Mouse (Mus musculus) lung, postnatal 0 days (tissue): Measurements from ENCODE around the gene Mthfd1l. TPM values are rescaled to one million over a fixed set of nuclear protein-coding genes. Genes with fewer than 3 reads are reported as not detected.
A peak's percentile ranks its signal among the peaks of the same experiment; 100 is the strongest.

Experiments
- ATAC-seq: fragments of 200-750 bp; cut with Nextera tagmentation; 2 replicates; pipeline ENCODE4 v1.8.0; 2017; ENCODE audit warnings: moderate library complexity
- DNase-seq: peaks from one replicate; pipeline ENCODE4 v3.0.0-alpha.2; 2016; ENCODE audit warnings: low spot score
- H3K27ac ChIP-seq: fragments of 300-500 bp; sonication (generic); 2 replicates; pipeline ENCODE4 v1.5.1; 2014; ENCODE audit warnings: antibody characterized with exemption, mild to moderate bottlenecking, low read length, mixed read lengths
- H3K27me3 ChIP-seq: fragments of 300-500 bp; sonication (generic); replicated peaks from 2 replicates; pipeline ENCODE4 v1.6.1; 2014; ENCODE audit warnings: low read length, mixed read lengths; ENCODE audit not compliant: insufficient read depth
- H3K36me3 ChIP-seq: fragments of 300-500 bp; sonication (generic); 2 replicates; pipeline ENCODE4 v1.6.1; 2014; ENCODE audit warnings: low read length, mixed read lengths; ENCODE audit not compliant: insufficient read depth
- H3K4me1 ChIP-seq: fragments of 300-500 bp; sonication (generic); 2 replicates; pipeline ENCODE4 v1.6.1; 2014; ENCODE audit warnings: antibody characterized with exemption, low read depth, low read length, mixed read lengths; ENCODE audit not compliant: insufficient read depth
- H3K4me2 ChIP-seq: fragments of 300-500 bp; sonication (generic); replicated peaks from 2 replicates; pipeline ENCODE4 v1.6.1; 2014; ENCODE audit warnings: low read depth, mild to moderate bottlenecking, low read length, moderate library complexity, mixed read lengths
- H3K4me3 ChIP-seq: fragments of 300-500 bp; sonication (generic); 2 replicates; pipeline ENCODE4 v1.5.1; 2014; ENCODE audit warnings: low read depth, low read length
- H3K9ac ChIP-seq: fragments of 300-500 bp; sonication (generic); replicated peaks from 2 replicates; pipeline ENCODE4 v1.6.1; 2014; ENCODE audit warnings: low read depth, mild to moderate bottlenecking
- H3K9me3 ChIP-seq: fragments of 300-500 bp; sonication (generic); 2 replicates; pipeline ENCODE4 v1.6.1; 2016; ENCODE audit warnings: low read length, mixed read lengths
- CTCF ChIP-seq: IDR thresholded peaks from 2 replicates; pipeline ENCODE4 v1.5.1; 2016; ENCODE audit warnings: antibody characterized with exemption, mild to moderate bottlenecking
- EP300 ChIP-seq: IDR thresholded peaks from 2 replicates; pipeline ENCODE4 v1.6.1; 2016; ENCODE audit warnings: antibody characterized with exemption, mild to moderate bottlenecking, control low read depth
- WGBS: fragments of 180-500 bp; shearing (Covaris S2); extraction: QIAGEN DNeasy Blood & Tissue Kit; methylation state at CpG from one replicate; pipeline ENCODE4 v1.1.7; 2014; 5-methylcytosine and 5-hydroxymethylcytosine counted together
- polyA plus RNA-seq: library from polyadenylated mRNA; unstranded; fragments of >200 nt; fragmentation: Nextera tagmentation; extraction: Ambion mirVana; gene quantifications from 2 replicates; pipeline ENCODE4 v1.2.1, GENCODE M21; 2015

The Mthfd1l gene
- polyA plus RNA-seq, 1 experiment from 2014 or later = 3.7 TPM

DNA sequence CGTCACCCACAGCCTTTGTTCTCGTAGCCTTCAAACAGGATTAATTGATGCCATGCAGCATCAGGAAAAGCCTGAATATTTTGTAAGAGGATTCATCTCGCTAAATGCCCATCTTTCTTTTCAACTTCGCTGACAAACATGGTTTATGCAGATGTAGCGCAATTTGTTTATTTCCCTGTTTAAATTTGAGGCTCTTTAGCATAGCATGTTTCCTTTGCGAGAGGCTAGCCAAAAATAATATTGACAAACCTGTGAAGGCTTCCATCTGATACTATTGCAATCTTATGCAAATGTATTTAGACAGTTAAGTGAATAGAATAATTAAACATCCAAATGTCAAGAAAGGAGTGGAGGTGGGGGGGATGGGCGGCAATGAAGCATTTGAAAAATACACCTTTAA, 152.3 kb downstream of the Mthfd1l start:
- Histone ChIP-seq H3K9me3 (no peaks in the 10 kb centered on the region), H3K9ac (no peak overlapping the region), H3K4me2 (no peak overlapping the region), H3K27ac (no peak overlapping the region), H3K4me3 (no peak overlapping the region), H3K4me1 (peaks cover 13% of the 10 kb centered on the region), H3K27me3 (no peaks in the 10 kb centered on the region), H3K36me3 (no peaks in the 10 kb centered on the region)
- TF ChIP-seq CTCF (no peak), EP300 (no peak)
- ATAC-seq (no peak), DNase-seq (no peak)
- WGBS = 67% methylated on average over 7 of the region's 7 CpGs

DNA sequence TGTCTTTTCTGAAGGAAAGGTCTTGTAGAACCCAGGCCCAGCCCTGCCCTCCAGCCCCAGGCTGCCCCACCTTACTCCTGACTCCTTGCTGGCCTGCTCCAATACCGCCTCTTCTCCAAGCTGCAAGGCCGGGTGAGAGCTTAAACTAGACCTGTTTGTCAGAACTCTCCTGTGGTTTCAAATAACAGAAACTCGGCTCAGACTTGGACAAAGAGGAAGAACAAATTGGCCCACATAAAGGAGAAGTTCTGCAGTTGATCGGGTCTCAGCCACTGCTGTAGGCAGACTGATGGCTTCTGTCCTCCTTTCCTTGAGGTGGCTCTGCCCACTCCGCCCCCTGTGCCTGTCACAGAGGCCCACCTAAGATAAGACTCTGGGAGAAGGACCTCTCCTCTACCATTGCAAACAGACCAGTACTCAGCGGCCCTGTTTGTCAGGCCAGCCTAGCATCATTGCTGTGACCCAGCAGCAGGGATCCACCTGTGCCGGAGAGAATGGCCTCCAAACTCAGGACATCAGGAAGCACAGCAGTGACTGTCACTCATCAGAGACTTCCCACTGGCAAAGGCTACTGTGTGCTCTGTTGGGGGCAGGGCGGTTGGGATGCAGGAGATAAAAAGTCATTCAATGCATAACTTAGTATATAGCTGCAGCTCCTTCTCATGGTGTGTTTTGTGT, 153.6 kb downstream of the Mthfd1l start:
- ATAC-seq = no peak
- no peaks in the 10 kb centered on the region for H3K27me3 ChIP-seq
- peak; percentile 49 for DNase-seq
- H3K27ac ChIP-seq = no peak overlapping the region
- H3K9me3 ChIP-seq = no peaks in the 10 kb centered on the region
- no peak overlapping the region for H3K4me3 ChIP-seq
- no peak overlapping the region for H3K4me2 ChIP-seq
- H3K36me3 ChIP-seq = no peaks in the 10 kb centered on the region
- TF ChIP-seq CTCF = no peak
- no peak for TF ChIP-seq EP300
- peaks cover 6% of the 10 kb centered on the region; the same call in 1 of the 2 replicates for H3K4me1 ChIP-seq
- 57% methylated on average over 8 of the region's 8 CpGs for WGBS
- no peak overlapping the region for H3K9ac ChIP-seq

DNA sequence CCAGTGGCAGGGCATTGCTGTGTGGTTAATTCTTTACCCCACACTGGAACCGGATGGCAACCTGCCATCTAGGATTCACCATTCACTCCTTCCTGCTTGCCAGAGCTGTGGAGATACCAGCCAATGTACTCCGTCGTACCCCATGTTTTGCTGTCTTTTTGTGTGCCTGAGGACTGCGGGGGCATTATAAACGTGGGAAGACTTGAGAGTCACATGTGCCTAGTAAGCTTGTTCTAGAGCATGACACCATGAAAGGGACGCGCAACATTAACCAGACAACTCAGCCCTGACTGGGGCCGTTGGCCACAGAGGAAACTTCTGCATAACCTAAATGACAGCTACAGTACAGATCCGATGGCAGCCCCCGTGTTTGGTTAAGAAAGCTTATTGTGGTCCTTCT, 155.5 kb downstream of the Mthfd1l start:
- WGBS = 64% methylated on average over 10 of the region's 10 CpGs
- no peak overlapping the region for H3K4me2 ChIP-seq
- no peak overlapping the region for H3K9ac ChIP-seq
- ATAC-seq = 0 out of 2 replicates have a peak, but pooled peaks have one; percentile 7
- no peaks in the 10 kb centered on the region for H3K27me3 ChIP-seq
- no peak for DNase-seq
- H3K9me3 ChIP-seq = no peaks in the 10 kb centered on the region
- H3K4me3 ChIP-seq = no peak overlapping the region
- TF ChIP-seq CTCF (no peak), EP300 (no peak)
- H3K4me1 ChIP-seq = peaks cover 6% of the 10 kb centered on the region; the same call in 1 of the 2 replicates
- H3K27ac ChIP-seq = peak overlapping the region; percentile 63
- H3K36me3 ChIP-seq = no peaks in the 10 kb centered on the region

DNA sequence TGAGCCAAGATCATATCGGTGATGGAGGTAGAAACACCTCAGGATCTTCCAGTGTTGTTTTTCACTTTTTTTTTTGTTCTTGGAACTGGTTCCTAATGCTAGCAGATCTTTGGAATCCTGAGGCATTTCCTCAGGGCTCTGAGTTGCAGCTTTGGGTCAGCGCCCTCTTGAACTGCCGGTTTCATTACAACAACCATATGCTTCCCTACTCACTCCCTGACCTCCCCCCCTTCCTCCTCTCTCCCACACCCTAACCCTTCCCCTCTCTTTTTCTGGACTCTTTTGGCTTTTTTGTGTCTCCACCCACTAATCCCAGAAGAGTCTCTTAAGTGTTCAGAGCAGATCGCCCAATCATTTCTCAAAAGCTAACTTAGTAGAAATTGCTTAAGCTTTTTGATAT, 156.0 kb downstream of the Mthfd1l start:
- H3K27ac ChIP-seq = peak overlapping the region; percentile 63; the same call in 1 of the 2 replicates
- 43% methylated on average over 4 of the region's 4 CpGs for WGBS
- no peaks in the 10 kb centered on the region for H3K9me3 ChIP-seq
- TF ChIP-seq EP300 (no peak), CTCF (no peak)
- no peak overlapping the region for H3K4me2 ChIP-seq
- ATAC-seq = peak; percentile 76
- H3K27me3 ChIP-seq = no peaks in the 10 kb centered on the region
- peaks cover 6% of the 10 kb centered on the region; the same call in 1 of the 2 replicates for H3K4me1 ChIP-seq
- peak; percentile 89 for DNase-seq
- H3K4me3 ChIP-seq = no peak overlapping the region
- no peak overlapping the region for H3K9ac ChIP-seq
- H3K36me3 ChIP-seq = no peaks in the 10 kb centered on the region

DNA sequence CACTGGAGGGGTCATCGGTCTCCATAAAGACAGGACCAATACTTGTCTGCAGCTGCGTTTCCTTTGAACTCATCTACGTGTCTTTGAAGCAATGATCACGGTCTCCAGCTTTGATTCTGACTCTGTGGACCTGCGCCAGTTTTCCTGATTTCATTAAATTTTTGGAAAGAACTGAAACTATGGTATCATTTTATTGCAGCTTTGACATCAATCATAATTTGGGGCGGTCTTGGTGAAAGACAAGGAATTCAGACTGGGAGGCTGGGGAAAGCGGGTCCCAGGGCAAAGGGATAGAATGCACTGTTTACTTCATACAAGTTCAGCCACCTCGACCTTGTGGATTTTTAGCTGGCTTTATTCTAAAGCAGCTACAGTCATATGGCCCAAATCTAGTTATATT, 156.5 kb downstream of the Mthfd1l start:
- Histone ChIP-seq H3K9ac (no peak overlapping the region), H3K4me3 (no peak overlapping the region), H3K4me1 (peaks cover 6% of the 10 kb centered on the region; the same call in 1 of the 2 replicates), H3K4me2 (no peak overlapping the region), H3K27ac (no peak overlapping the region), H3K9me3 (no peaks in the 10 kb centered on the region), H3K27me3 (no peaks in the 10 kb centered on the region), H3K36me3 (no peaks in the 10 kb centered on the region)
- peak; percentile 24; the same call in 1 of the 2 replicates for ATAC-seq
- DNase-seq = no peak
- 63% methylated on average over 8 of the region's 8 CpGs for WGBS
- no peak for TF ChIP-seq CTCF
- TF ChIP-seq EP300 = 0 out of 2 replicates have a peak, but pooled peaks have one; percentile 13

DNA sequence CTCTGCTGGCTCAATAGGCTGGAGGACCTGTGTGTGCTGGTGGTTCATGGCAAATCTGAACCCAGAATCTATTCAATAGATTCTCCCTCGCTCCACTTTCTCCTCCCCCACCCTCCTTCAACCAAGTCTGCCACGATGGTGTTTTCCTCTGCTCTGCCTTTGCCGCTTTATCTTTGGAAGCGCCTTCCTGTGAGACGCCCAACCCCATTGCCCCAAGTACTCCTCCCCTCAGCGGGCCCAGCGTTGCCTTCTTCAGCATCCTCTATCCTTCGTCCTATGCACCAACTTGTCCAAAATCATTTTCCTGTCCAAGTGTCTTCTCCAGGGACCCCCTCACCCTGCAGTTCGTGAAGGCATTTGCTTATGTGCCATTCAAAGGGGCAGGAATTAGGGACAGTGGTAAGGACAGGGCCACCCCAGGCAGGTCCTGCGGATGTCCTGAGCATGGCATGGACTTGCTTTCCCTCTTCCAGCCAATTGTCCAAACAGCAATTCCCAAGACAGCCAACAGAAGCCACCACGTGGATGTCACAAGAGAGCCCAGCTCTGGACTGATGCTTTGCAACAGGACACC, 157.2 kb downstream of the Mthfd1l start:
- ATAC-seq (no peak), DNase-seq (no peak)
- Histone ChIP-seq H3K9me3 (no peaks in the 10 kb centered on the region), H3K9ac (no peak overlapping the region), H3K4me3 (no peak overlapping the region), H3K4me1 (peaks cover 6% of the 10 kb centered on the region; the same call in 1 of the 2 replicates), H3K27ac (peak overlapping the region; percentile 70), H3K27me3 (no peaks in the 10 kb centered on the region), H3K36me3 (no peaks in the 10 kb centered on the region), H3K4me2 (no peak overlapping the region)
- no peak for TF ChIP-seq CTCF
- TF ChIP-seq EP300 = no peak
- 75% methylated on average over 11 of the region's 11 CpGs for WGBS
